Mouse (Mus musculus): ENCODE measurements around the gene Mycbpap. TPM values are rescaled to one million over a fixed set of nuclear protein-coding genes. Genes with fewer than 3 reads are reported as not detected.

Gene Mycbpap
- polyA plus RNA-seq, 1 experiment = 7.6 TPM

DNA sequence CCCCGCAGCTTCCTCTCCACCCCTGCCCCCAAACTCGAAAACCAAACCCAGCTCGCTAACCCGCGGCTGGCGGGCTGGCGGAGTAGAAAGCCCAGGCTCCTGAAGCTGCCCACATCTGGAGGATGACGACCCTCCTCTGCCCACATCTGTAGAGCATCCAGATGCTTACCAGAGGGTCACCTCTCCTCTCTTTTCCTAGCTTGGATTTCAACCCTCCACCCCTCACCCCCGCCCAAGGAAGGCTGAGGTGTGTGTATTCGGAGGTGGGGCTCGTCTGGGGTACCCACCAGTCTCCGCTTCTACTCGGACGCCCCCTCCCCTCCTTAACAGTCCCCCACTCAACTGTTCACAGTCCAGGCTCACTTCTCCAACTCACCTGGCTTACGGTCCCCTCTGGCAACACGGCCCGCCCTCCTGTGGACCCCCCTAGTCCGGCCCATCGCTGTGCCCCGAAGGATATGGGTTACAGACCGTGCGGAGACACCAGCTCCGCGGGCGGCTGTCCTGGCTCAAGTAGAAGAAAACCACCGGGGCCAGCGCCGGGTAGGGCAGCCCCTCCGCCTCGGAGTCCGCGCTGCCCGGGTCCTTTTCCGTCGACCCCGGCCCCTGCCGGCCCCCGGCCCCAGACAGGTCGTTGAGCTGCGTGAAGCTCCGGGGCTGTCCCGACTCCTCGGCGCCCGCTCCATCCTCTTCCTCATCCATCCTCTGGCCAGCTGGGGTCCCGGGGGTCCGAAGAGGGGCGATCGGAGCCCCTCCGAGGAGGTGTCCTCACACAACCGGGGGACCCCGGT is 48.4 kb downstream of the Mycbpap start:
- DNase-seq = no peak
- Histone ChIP-seq H3K4me3 (replicated peaks; ENCODE audit: extremely low read depth, low read depth, low read length) (no peak overlapping the region), H3K4me1 (ENCODE audit: control insufficient read depth, insufficient read depth, low read length) (peaks cover 4% of the 10 kb centered on the region; the same call in 1 of the 2 replicates)
- no peak for TF ChIP-seq CTCF (IDR thresholded peaks at IDR 0.05; ENCODE audit: insufficient read depth, low read length)
- no peak for TF ChIP-seq POLR2A (IDR thresholded peaks at IDR 0.05; ENCODE audit: borderline replicate concordance, extremely low read depth, low read depth, low read length)
- WGBS = 2% methylated on average over 51 of the region's 52 CpGs

- TF ChIP-seq CTCF (IDR thresholded peaks at IDR 0.05; ENCODE audit: insufficient read depth, low read length) = no peak
- TF ChIP-seq POLR2A (IDR thresholded peaks at IDR 0.05; ENCODE audit: borderline replicate concordance, extremely low read depth, low read depth, low read length) = no peak
- no peak for DNase-seq
- WGBS = 3% methylated on average over 15 of the region's 15 CpGs
- Histone ChIP-seq H3K4me3 (replicated peaks; ENCODE audit: extremely low read depth, low read depth, low read length) (no peak overlapping the region), H3K4me1 (ENCODE audit: control insufficient read depth, insufficient read depth, low read length) (peaks cover 4% of the 10 kb centered on the region; the same call in 1 of the 2 replicates)
Measured at GRCm38 (mm10) chr11:94472585-94472915, 49.0 kb downstream of the Mycbpap start.

DNA sequence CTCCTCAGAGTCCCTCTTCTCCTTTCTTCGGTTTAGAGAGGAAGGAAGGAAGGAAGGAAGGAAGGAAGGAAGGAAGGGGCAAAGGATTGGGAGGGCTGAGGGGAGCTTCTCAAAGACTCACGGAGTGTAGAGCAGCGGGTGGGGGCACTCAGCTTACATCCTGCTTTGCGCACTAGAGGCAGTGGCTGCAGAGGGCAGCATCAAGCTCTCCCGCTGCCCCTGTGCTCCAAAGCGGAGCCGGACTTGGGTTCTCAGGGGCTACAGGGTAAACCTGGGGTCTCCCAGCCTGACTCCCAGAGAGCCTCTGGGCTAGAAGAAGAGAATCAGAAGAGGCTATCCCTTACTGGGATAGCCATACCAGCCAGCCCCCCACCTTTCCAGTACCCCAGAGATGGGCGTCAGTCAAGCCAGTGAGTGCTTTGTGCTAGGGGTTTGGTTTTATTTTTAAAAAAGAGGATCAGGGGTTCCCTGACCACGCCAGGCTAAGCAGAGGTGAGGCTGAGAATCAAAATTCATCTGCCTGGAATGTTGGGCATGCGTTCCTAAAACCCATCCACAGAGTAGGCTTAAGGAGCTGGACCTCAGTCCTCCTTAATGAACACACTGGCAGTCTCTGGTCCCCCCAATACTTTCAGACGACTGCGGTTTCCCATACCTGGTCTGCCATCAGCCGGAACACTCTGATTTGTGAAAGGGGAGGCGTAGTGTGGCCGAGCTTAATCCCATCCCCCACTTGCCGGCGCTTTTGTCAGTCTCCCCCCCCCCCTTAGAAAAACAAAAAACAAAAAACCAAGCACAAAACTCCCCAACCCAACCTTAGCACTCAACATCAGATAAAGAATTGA is 49.6 kb downstream of the Mycbpap start:
- no peak for DNase-seq
- 21% methylated on average over 17 of the region's 17 CpGs for WGBS
- Histone ChIP-seq H3K4me3 (replicated peaks; ENCODE audit: extremely low read depth, low read depth, low read length) (no peak overlapping the region), H3K4me1 (ENCODE audit: control insufficient read depth, insufficient read depth, low read length) (peaks cover 4% of the 10 kb centered on the region; the same call in 1 of the 2 replicates)
- TF ChIP-seq POLR2A (IDR thresholded peaks at IDR 0.05; ENCODE audit: borderline replicate concordance, extremely low read depth, low read depth, low read length) = no peak

DNA sequence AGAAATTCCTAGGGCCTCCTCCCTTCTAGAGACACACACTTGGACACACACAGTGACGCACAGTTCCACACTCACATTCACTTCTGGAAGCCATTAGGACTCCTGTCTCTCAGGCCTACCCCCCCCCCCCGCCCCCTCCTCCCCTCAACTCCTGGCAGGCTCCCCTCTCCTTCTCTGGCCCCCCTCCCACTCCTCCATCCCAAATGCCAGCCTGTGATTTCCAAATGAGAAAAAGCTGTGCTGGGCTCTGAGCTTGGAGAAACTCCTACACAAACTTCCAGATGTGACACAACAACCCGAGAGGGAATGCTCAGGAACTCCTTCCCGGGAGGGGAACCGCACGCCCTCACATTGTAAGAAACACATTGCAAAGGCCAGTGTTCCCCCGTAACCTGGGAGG is 51.2 kb downstream of the Mycbpap start:
- TF ChIP-seq POLR2A (IDR thresholded peaks at IDR 0.05; ENCODE audit: borderline replicate concordance, extremely low read depth, low read depth, low read length) (no peak), CTCF (IDR thresholded peaks at IDR 0.05; ENCODE audit: insufficient read depth, low read length) (no peak)
- Histone ChIP-seq H3K4me1 (ENCODE audit: control insufficient read depth, insufficient read depth, low read length) (peaks cover 4% of the 10 kb centered on the region; the same call in 1 of the 2 replicates), H3K4me3 (replicated peaks; ENCODE audit: extremely low read depth, low read depth, low read length) (no peak overlapping the region)
- 61% methylated on average over 7 of the region's 7 CpGs for WGBS
- no peak for DNase-seq

GRCm38 (mm10) chr11:94469136-94470064 is 52.1 kb downstream of the Mycbpap start:
- H3K4me3 ChIP-seq (replicated peaks; ENCODE audit: extremely low read depth, low read depth, low read length) = no peak overlapping the region
- 48% methylated on average over 9 of the region's 9 CpGs for WGBS
- peaks cover 4% of the 10 kb centered on the region; the same call in 1 of the 2 replicates for H3K4me1 ChIP-seq (ENCODE audit: control insufficient read depth, insufficient read depth, low read length)
- no peak for DNase-seq
- no peak for TF ChIP-seq CTCF (IDR thresholded peaks at IDR 0.05; ENCODE audit: insufficient read depth, low read length)
- no peak for TF ChIP-seq POLR2A (IDR thresholded peaks at IDR 0.05; ENCODE audit: borderline replicate concordance, extremely low read depth, low read depth, low read length)

- Histone ChIP-seq H3K4me3 (replicated peaks; ENCODE audit: extremely low read depth, low read depth, low read length) (no peak overlapping the region), H3K4me1 (ENCODE audit: control insufficient read depth, insufficient read depth, low read length) (peaks cover 4% of the 10 kb centered on the region; the same call in 1 of the 2 replicates)
- 41% methylated on average over 4 of the region's 4 CpGs for WGBS
- DNase-seq = no peak
- TF ChIP-seq POLR2A (IDR thresholded peaks at IDR 0.05; ENCODE audit: borderline replicate concordance, extremely low read depth, low read depth, low read length) = no peak
- TF ChIP-seq CTCF (IDR thresholded peaks at IDR 0.05; ENCODE audit: insufficient read depth, low read length) = no peak
Measured at GRCm38 (mm10) chr11:94468582-94469064, 52.9 kb downstream of the Mycbpap start.

GRCm38 (mm10) chr11:94466333-94466855 is 55.1 kb downstream of the Mycbpap start:
- Histone ChIP-seq H3K4me1 (ENCODE audit: control insufficient read depth, insufficient read depth, low read length) (no peaks in the 10 kb centered on the region), H3K4me3 (replicated peaks; ENCODE audit: extremely low read depth, low read depth, low read length) (no peak overlapping the region)
- WGBS = 82% methylated on average over 17 of the region's 17 CpGs
- TF ChIP-seq POLR2A (IDR thresholded peaks at IDR 0.05; ENCODE audit: borderline replicate concordance, extremely low read depth, low read depth, low read length) = no peak
- no peak for TF ChIP-seq CTCF (IDR thresholded peaks at IDR 0.05; ENCODE audit: insufficient read depth, low read length)
- no peak for DNase-seq

DNA sequence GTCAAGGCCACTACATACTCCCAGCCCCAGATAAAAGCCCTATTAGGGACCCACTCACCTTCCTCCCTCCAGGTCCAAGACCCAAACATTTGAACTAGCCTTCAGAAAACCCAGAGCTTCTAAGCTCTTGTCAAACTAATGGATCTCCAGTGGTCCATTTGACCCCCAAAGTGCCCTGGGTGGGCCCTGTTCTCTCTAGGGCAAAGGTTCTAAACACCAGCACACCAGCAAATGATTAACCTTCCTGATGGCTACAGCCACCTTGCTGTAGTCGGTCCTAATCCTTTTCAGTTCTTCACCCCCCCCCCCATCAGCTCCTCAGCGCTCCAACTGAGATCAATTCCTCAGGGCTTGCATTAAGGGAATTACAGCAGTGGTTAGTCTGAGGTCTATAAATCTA is 57.4 kb downstream of the Mycbpap start:
- TF ChIP-seq CTCF (IDR thresholded peaks at IDR 0.05; ENCODE audit: insufficient read depth, low read length) = no peak
- Histone ChIP-seq H3K4me1 (ENCODE audit: control insufficient read depth, insufficient read depth, low read length) (no peaks in the 10 kb centered on the region), H3K4me3 (replicated peaks; ENCODE audit: extremely low read depth, low read depth, low read length) (no peak overlapping the region)
- 51% methylated on average over 2 of the region's 2 CpGs for WGBS
- DNase-seq = no peak

GRCm38 (mm10) chr11:94461856-94462255 is 59.7 kb downstream of the Mycbpap start:
- WGBS = 87% methylated on average over 11 of the region's 11 CpGs
- Histone ChIP-seq H3K4me1 (ENCODE audit: control insufficient read depth, insufficient read depth, low read length) (no peaks in the 10 kb centered on the region), H3K4me3 (replicated peaks; ENCODE audit: extremely low read depth, low read depth, low read length) (no peak overlapping the region)
- DNase-seq = no peak
- TF ChIP-seq CTCF (IDR thresholded peaks at IDR 0.05; ENCODE audit: insufficient read depth, low read length) (no peak), POLR2A (IDR thresholded peaks at IDR 0.05; ENCODE audit: borderline replicate concordance, extremely low read depth, low read depth, low read length) (no peak)

Data from lung, adult 2 months (tissue).